Mouse (Mus musculus) lung, postnatal 0 days (tissue): ENCODE measurements around the gene RPS10-NUDT3. TPM values are rescaled to one million over a fixed set of nuclear protein-coding genes. Genes with fewer than 3 reads are reported as not detected.

Experiments used
- ATAC-seq: fragments of 200-750 bp; cut with Nextera tagmentation; 2 replicates; pipeline ENCODE4 v1.8.0; 2017; ENCODE audit warnings: moderate library complexity
- DNase-seq: peaks from one replicate; pipeline ENCODE4 v3.0.0-alpha.2; 2016; ENCODE audit warnings: low spot score
- H3K27ac ChIP-seq: fragments of 300-500 bp; sonication (generic); 2 replicates; pipeline ENCODE4 v1.5.1; 2014; ENCODE audit warnings: antibody characterized with exemption, mild to moderate bottlenecking, low read length, mixed read lengths
- H3K27me3 ChIP-seq: fragments of 300-500 bp; sonication (generic); replicated peaks from 2 replicates; pipeline ENCODE4 v1.6.1; 2014; ENCODE audit warnings: low read length, mixed read lengths; ENCODE audit not compliant: insufficient read depth
- H3K36me3 ChIP-seq: fragments of 300-500 bp; sonication (generic); 2 replicates; pipeline ENCODE4 v1.6.1; 2014; ENCODE audit warnings: low read length, mixed read lengths; ENCODE audit not compliant: insufficient read depth
- H3K4me1 ChIP-seq: fragments of 300-500 bp; sonication (generic); 2 replicates; pipeline ENCODE4 v1.6.1; 2014; ENCODE audit warnings: antibody characterized with exemption, low read depth, low read length, mixed read lengths; ENCODE audit not compliant: insufficient read depth
- H3K4me2 ChIP-seq: fragments of 300-500 bp; sonication (generic); replicated peaks from 2 replicates; pipeline ENCODE4 v1.6.1; 2014; ENCODE audit warnings: low read depth, mild to moderate bottlenecking, low read length, moderate library complexity, mixed read lengths
- H3K4me3 ChIP-seq: fragments of 300-500 bp; sonication (generic); 2 replicates; pipeline ENCODE4 v1.5.1; 2014; ENCODE audit warnings: low read depth, low read length
- H3K9ac ChIP-seq: fragments of 300-500 bp; sonication (generic); replicated peaks from 2 replicates; pipeline ENCODE4 v1.6.1; 2014; ENCODE audit warnings: low read depth, mild to moderate bottlenecking
- H3K9me3 ChIP-seq: fragments of 300-500 bp; sonication (generic); 2 replicates; pipeline ENCODE4 v1.6.1; 2016; ENCODE audit warnings: low read length, mixed read lengths
- CTCF ChIP-seq: IDR thresholded peaks from 2 replicates; pipeline ENCODE4 v1.5.1; 2016; ENCODE audit warnings: antibody characterized with exemption, mild to moderate bottlenecking
- EP300 ChIP-seq: IDR thresholded peaks from 2 replicates; pipeline ENCODE4 v1.6.1; 2016; ENCODE audit warnings: antibody characterized with exemption, mild to moderate bottlenecking, control low read depth
- WGBS: fragments of 180-500 bp; shearing (Covaris S2); extraction: QIAGEN DNeasy Blood & Tissue Kit; methylation state at CpG from one replicate; pipeline ENCODE4 v1.1.7; 2014; 5-methylcytosine and 5-hydroxymethylcytosine counted together
- polyA plus RNA-seq: library from polyadenylated mRNA; unstranded; fragments of >200 nt; fragmentation: Nextera tagmentation; extraction: Ambion mirVana; gene quantifications from 2 replicates; pipeline ENCODE4 v1.2.1, GENCODE M21; 2015

The RPS10-NUDT3 gene
- not detected in 2 replicates for polyA plus RNA-seq

- no peaks in the 10 kb centered on the region for H3K27me3 ChIP-seq
- 0 out of 2 replicates have a peak, but pooled peaks cover 22% of the 10 kb centered on the region for H3K36me3 ChIP-seq
- H3K9ac ChIP-seq: peak within 1 kb of the TSS; percentile 96
- H3K4me1 ChIP-seq: 0 out of 2 replicates have a peak, but pooled peaks cover 3% of the 10 kb centered on the region
- no peaks in the 10 kb centered on the region for H3K9me3 ChIP-seq
- 2% methylated on average over 48 of the region's 72 CpGs for WGBS
- TF ChIP-seq CTCF: no peak
- TF ChIP-seq EP300: no peak
- H3K27ac ChIP-seq: peak within 1 kb of the TSS; percentile 84
- ATAC-seq: peak; percentile 99
- H3K4me2 ChIP-seq: peak within 1 kb of the TSS; percentile 83
- peak; percentile 97 for DNase-seq
- peak within 1 kb of the TSS; percentile 86 for H3K4me3 ChIP-seq
Observed at GRCm38 (mm10) chr17:27634871-27635574, at the start of gene RPS10-NUDT3. Gene RPS10-NUDT3 (minus strand): TSS chr17:27635222.

GRCm38 (mm10) chr17:27678924-27679813 lies 44.1 kb upstream of the RPS10-NUDT3 start:
- H3K27me3 ChIP-seq: 0 out of 2 replicates have a peak, but pooled peaks cover 3% of the 10 kb centered on the region
- no peak overlapping the region for H3K4me3 ChIP-seq
- no peak overlapping the region for H3K27ac ChIP-seq
- no peak overlapping the region for H3K4me2 ChIP-seq
- no peaks in the 10 kb centered on the region for H3K4me1 ChIP-seq
- no peaks in the 10 kb centered on the region for H3K9me3 ChIP-seq
- TF ChIP-seq CTCF (no peak), EP300 (no peak)
- DNase-seq: peak; percentile 47
- no peaks in the 10 kb centered on the region for H3K36me3 ChIP-seq
- 41% methylated on average over 11 of the region's 11 CpGs for WGBS
- no peak overlapping the region for H3K9ac ChIP-seq
- ATAC-seq: peak; percentile 67

- Histone ChIP-seq H3K27me3 (no peaks in the 10 kb centered on the region), H3K27ac (no peak overlapping the region), H3K4me3 (no peak overlapping the region), H3K4me1 (no peaks in the 10 kb centered on the region), H3K9ac (no peak overlapping the region), H3K36me3 (no peaks in the 10 kb centered on the region), H3K4me2 (no peak overlapping the region), H3K9me3 (no peaks in the 10 kb centered on the region)
- no peak for TF ChIP-seq EP300
- no peak for TF ChIP-seq CTCF
- ATAC-seq (no peak), DNase-seq (no peak)
- WGBS: 78% methylated on average over 5 of the region's 5 CpGs
Observed at GRCm38 (mm10) chr17:27677756-27678155, 42.7 kb upstream of the RPS10-NUDT3 start.

- Histone ChIP-seq H3K27me3 (no peaks in the 10 kb centered on the region), H3K27ac (no peak overlapping the region), H3K9me3 (no peaks in the 10 kb centered on the region), H3K4me1 (no peaks in the 10 kb centered on the region), H3K4me2 (no peak overlapping the region), H3K9ac (no peak overlapping the region), H3K36me3 (no peaks in the 10 kb centered on the region), H3K4me3 (no peak overlapping the region)
- DNase-seq: no peak
- TF ChIP-seq CTCF (no peak), EP300 (no peak)
- ATAC-seq: no peak
- WGBS: 59% methylated on average over 7 of the region's 7 CpGs
Observed at GRCm38 (mm10) chr17:27676270-27676669, 41.2 kb upstream of the RPS10-NUDT3 start.

GRCm38 (mm10) chr17:27675453-27675852 lies 40.4 kb upstream of the RPS10-NUDT3 start:
- H3K4me2 ChIP-seq: no peak overlapping the region
- no peaks in the 10 kb centered on the region for H3K36me3 ChIP-seq
- H3K4me3 ChIP-seq: no peak overlapping the region
- no peaks in the 10 kb centered on the region for H3K27me3 ChIP-seq
- DNase-seq (no peak), ATAC-seq (no peak)
- 48% methylated on average over 9 of the region's 9 CpGs for WGBS
- H3K4me1 ChIP-seq: no peaks in the 10 kb centered on the region
- no peaks in the 10 kb centered on the region for H3K9me3 ChIP-seq
- no peak overlapping the region for H3K9ac ChIP-seq
- H3K27ac ChIP-seq: no peak overlapping the region
- TF ChIP-seq EP300 (no peak), CTCF (peak; percentile 45)

- 86% methylated on average over 7 of the region's 7 CpGs for WGBS
- Histone ChIP-seq H3K9me3 (no peaks in the 10 kb centered on the region), H3K4me2 (no peak overlapping the region), H3K4me3 (no peak overlapping the region), H3K27me3 (no peaks in the 10 kb centered on the region), H3K9ac (no peak overlapping the region), H3K36me3 (no peaks in the 10 kb centered on the region), H3K4me1 (no peaks in the 10 kb centered on the region), H3K27ac (no peak overlapping the region)
- ATAC-seq (no peak), DNase-seq (no peak)
- no peak for TF ChIP-seq EP300
Observed at GRCm38 (mm10) chr17:27673945-27674344, 38.9 kb upstream of the RPS10-NUDT3 start.
